Mouse (Mus musculus): ENCODE measurements at regions not wholly inside any gene's neighbourhood (a gene's known extent, or its start where the extent isn't known, plus 50 kb on each side); places are given as distances from the start of the nearest gene placed in this dataset.

DNA sequence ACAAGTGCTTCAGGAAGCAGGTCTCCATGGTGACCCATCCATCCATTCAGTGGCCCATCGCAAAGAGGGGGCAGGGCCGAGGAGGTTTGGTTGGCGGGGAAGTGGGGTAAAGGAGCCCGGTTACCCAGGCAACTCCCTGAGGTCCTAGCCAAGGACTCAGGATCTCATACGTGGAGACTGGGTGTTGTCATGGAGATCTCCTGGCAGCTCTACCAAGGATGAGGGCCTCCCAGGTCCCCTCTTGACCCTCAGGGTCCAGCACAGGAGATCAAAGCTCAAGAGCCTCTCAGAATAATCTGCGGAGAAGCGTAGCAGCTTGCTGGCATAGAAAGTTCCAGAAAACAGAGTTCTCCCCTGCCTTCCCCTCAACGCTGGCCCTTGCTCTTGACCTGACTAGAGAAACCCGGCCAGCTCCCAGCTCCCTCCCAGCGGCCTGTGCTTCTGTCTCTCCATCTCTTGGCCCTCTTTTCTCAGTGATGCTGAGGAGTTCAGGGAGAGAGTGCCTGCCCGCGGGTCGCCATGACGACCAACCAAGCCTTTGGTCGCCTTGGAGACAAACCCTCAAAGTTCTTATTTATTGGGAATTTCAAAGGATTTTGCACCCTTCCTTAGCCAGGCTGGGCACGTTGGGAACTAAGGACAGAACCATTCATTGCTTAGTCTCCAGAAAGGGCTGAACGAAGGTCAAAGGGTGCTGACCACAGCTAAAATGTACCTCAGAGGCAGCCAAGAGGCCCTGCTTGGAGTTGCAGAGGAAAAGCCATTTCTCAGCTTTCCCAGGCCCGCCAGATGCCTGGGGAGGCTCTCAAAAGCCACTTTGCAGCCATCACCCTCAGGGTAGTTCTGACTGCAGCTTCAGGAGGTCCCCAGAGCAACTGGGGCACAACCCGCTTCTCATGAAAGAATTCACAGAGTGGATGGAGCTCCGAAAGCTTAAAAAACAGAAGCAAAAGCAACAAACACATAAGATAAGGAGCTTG is 60.0 kb downstream of the Ubiad1 start:
- no peak for TF ChIP-seq CTCF (IDR thresholded peaks at IDR 0.05)
- intact Hi-C loops (cut with DNase I): no loop called here
- no peak overlapping the region for H3K27ac ChIP-seq
- no peak overlapping the region for H3K4me3 ChIP-seq
- DNase-seq: no peak

DNA sequence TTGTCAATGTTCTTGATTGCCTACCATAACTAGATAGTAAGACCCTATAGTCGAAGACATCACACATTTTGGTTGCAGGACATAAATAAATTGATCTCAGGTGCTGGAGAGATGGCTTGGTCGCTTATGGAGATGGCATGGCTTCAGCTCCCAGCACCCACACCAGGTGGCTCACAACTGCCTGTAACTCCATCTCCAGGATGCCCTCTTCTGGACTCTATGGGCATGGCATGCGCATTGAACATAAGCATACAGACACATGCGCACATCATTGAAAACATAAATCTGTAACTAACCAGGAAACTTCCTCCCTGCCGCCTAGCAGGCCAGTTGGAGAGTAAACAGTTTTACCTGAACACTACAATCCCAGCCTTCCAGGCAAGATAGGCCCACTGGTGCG is 64.0 kb downstream of the Ubiad1 start:
- H3K27ac ChIP-seq: no peak overlapping the region
- DNase-seq: no peak
- no peak overlapping the region for H3K4me3 ChIP-seq
- no peak; the same call in 1 of the 2 replicates for TF ChIP-seq CTCF (IDR thresholded peaks at IDR 0.05)
- intact Hi-C loops (cut with DNase I): no loop called here

DNA sequence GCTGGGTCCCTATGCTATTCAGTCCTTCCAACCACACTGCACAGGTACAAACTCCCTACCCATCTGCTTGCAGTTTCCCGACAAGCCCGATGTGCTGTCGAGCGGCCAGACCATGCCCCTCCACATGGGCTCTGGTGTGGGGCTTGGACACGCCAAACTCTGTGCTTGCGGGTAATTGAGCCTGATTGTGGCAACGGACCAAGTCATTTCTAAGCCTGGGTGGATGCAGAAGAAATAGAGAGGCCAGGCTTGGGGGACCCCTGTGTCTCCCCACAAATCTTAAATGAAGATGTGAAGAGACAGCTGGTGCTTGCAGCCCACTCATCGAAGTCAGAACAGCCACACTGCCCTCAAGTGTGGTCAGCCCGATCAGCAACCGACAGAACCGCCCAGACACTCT is 66.1 kb downstream of the Ubiad1 start:
- DNase-seq: no peak
- TF ChIP-seq CTCF (IDR thresholded peaks at IDR 0.05): no peak
- intact Hi-C loops (cut with DNase I): no loop called here
- H3K4me3 ChIP-seq: no peak overlapping the region
- H3K27ac ChIP-seq: no peak overlapping the region

DNA sequence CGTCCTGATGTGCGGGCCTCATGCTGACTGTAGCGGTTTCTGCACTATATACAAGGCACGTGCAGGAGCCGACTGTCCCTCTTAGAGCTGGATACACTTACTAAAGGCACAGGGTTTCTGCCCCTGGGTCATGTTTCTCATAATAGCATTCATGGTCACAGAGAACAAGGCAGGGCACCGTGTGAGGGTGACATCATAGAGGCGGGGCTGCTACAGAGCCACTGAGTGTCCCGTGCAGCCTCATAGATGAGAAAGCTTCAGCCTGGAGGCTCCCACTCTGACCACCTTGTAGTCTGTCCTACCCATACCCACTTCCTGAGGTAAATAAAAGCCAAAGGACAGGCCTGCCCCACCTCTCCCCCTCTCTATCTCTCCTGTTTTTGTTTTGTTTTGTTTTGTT is 67.2 kb downstream of the Ubiad1 start:
- peak; percentile 42 for DNase-seq
- no peak for TF ChIP-seq CTCF (IDR thresholded peaks at IDR 0.05)
- Histone ChIP-seq H3K27ac (no peak overlapping the region), H3K4me3 (no peak overlapping the region)
- intact Hi-C loops (cut with DNase I): no loop called here

DNA sequence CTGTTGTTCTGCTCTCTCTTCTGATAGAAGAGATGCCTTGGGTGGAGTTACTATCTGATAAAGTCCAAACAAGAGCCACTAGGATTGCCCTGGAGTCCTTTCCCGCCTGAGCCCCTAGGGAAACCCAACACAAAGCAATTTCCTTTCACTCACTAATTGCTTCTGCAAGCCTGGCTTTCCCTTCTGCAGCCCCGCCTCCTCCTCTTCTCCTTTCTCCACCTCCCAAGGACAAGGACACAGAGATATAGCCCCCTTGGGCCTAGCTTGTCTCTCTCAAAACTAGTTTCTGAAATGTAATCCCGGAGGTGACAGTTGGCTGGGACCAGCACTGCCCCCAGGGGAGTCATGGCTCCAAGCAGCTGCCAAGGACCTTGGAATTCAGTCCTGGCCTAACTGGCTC is 68.1 kb downstream of the Ubiad1 start:
- DNase-seq: no peak
- peak; percentile 7; the same call in 1 of the 2 replicates for TF ChIP-seq CTCF (IDR thresholded peaks at IDR 0.05)
- Histone ChIP-seq H3K27ac (no peak overlapping the region), H3K4me3 (no peak overlapping the region)
- intact Hi-C loops (cut with DNase I): no loop called here

DNA sequence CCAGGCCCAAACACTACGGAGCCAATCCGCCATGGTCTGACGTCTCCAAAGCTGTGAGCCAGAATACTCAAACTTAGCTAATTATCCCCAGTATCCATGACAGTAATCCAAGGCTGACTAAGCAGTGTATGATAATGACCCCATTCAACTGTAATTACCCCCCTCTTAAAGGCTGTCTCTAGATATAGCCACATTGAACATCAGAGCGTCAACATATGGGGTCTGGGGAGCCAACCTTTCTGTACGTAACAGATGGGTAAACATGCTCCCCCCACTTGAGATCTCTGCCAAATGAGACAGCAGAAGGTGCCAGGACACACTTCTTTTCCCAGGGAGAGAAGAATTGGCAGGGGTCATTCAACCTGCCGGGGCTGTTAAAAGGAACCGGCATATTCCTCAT is 73.1 kb downstream of the Ubiad1 start:
- DNase-seq: no peak
- no peak for TF ChIP-seq CTCF (IDR thresholded peaks at IDR 0.05)
- Histone ChIP-seq H3K4me3 (no peak overlapping the region), H3K27ac (no peak overlapping the region)
- intact Hi-C loops (cut with DNase I): no loop called here

DNA sequence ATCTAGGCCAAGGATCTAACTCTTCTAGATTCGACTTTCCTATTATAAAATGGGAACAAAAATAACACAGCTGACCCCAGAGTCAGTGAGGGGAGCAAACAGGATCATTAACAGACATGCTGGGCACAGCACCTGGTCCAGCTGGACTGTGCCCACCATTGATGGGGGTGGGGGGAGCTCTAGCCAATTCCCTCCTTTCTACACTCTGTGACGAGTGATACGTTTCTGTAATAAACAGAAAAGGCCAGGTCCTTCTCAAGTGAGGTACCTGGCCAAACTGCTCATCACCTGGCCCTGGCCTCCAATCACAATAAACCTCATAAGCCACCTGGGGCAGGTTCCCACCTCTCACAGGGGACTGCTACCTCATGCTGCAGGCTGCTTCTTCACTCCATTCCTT is 76.9 kb downstream of the Ubiad1 start:
- Histone ChIP-seq H3K4me3 (no peak overlapping the region), H3K27ac (no peak overlapping the region)
- no peak for TF ChIP-seq CTCF (IDR thresholded peaks at IDR 0.05)
- intact Hi-C loops (cut with DNase I): no loop called here
- no peak for DNase-seq

DNA sequence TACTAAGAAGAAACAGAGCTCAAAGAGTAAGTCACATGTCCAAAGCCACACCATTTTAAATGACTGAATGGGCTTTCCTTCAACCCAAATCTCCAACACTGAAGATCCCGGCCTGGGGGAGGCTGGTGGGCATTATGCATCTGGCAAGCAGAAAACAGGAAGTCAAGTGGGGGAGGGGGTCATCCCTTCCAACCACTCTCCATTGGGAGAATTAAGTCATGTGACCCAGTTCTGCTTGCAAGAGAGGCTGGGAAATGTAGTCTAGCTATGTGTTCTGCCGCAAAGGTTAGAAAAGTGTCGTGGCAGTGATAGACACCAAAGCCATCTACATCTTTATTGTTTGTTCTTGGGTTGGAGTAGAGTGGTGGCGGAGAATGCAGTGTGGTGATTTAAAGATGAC is 78.0 kb upstream of the Disp3 start:
- TF ChIP-seq CTCF (IDR thresholded peaks at IDR 0.05): no peak
- intact Hi-C loops (cut with DNase I): no loop called here
- no peak for DNase-seq
- H3K27ac ChIP-seq: no peak overlapping the region
- no peak overlapping the region for H3K4me3 ChIP-seq

DNA sequence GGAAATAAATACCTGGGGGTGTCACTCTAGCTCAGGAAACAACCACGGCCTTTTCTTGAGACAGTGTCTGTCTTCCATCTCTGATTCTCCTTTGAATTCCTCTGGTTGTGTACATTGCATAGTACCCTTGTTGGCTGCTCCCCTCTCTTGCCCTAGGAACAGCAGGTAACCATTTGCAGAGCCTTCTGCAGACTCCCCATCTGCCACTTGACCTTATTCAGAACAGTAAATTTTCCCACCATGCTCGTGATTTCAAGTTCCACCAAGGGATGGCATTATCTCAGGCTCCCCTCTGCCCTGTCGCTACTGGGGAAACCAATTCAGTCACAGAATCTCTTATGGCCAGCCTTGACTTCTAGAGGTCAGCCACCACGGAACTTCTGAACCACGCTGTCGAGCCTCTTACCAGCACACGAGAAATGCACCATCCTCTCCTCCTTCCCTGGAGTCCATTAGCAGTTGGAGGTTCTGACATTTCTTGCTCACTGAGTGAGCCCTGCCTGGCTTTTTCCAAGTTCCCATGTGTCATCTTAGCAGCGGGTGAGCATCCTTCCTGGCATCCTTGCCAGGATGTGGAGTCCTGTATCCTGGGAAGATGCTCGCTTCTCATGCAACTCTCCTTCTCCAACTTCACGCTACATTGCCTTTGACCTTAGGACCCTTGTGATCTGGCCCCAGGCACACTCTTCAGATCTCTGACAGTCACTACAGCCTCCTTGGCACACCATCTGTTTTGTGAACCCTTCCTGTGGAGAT is 75.8 kb upstream of the Disp3 start:
- H3K27ac ChIP-seq: no peak overlapping the region
- no peak for DNase-seq
- H3K4me3 ChIP-seq: no peak overlapping the region
- intact Hi-C loops (cut with DNase I): no loop called here
- no peak for TF ChIP-seq CTCF (IDR thresholded peaks at IDR 0.05)

DNA sequence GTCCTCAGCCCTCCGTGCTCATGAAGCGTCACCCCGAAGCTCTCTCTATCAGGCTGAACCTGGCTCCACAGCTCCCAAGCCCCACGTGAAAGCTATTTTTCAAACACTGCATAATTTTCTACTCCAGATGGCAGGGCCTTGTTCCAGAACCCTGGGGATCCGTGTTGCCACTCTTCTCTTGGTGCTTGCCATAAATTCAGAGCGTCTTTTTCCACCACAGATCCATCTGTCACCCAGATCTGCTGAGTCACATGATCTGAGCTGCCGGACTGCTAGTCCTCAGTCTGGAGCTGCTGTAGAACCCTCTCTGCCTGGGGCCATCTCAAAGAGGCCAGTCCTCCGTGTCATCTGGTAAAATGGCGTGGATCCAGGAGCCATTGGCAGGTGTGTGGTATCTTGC is 73.2 kb upstream of the Disp3 start:
- Histone ChIP-seq H3K27ac (no peak overlapping the region), H3K4me3 (no peak overlapping the region)
- intact Hi-C loops (cut with DNase I): no loop called here
- no peak for TF ChIP-seq CTCF (IDR thresholded peaks at IDR 0.05)
- DNase-seq: no peak

DNA sequence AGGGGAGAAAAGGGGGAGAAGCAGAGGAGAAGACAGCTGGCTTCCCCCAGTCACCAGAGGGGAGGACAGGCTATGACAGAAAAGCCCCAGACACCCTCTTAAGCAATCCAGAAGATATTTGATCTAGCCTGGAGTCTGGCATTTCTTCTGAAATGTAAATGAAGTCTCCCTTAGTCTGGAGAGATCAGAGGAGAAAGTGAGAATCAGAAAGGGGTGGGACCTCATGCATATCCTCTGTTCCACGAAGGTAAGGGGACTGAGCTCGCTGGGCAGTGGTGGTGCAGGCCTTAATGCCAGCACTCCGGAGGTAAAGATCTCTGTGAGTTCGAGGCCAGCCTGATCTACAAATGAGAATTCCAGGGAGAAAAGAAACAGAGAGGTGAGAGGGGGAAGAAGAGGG is 70.6 kb upstream of the Disp3 start:
- intact Hi-C loops (cut with DNase I): no loop called here
- no peak for DNase-seq
- no peak overlapping the region for H3K4me3 ChIP-seq
- H3K27ac ChIP-seq: no peak overlapping the region
- no peak for TF ChIP-seq CTCF (IDR thresholded peaks at IDR 0.05)

DNA sequence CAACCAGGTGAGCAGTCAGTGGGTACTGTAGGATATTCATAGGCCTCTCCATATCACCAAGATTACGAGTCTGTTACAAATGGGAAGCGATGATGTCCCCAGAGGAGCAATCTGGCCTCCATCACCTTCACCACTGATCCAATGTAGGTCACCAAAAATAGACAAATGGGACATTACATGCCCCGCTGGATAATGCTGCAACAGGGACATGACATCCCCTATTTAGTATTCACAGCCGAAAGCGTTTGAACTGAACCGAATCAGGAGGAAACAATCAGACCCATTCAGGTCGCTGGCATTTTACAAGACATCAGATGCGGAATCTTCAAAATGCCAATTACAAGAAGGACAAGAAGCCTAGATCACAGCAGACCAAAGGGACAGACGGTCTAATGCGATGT is 69.5 kb upstream of the Disp3 start:
- DNase-seq: no peak
- no peak for TF ChIP-seq CTCF (IDR thresholded peaks at IDR 0.05)
- H3K27ac ChIP-seq: no peak overlapping the region
- H3K4me3 ChIP-seq: no peak overlapping the region
- intact Hi-C loops (cut with DNase I): no loop called here

DNA sequence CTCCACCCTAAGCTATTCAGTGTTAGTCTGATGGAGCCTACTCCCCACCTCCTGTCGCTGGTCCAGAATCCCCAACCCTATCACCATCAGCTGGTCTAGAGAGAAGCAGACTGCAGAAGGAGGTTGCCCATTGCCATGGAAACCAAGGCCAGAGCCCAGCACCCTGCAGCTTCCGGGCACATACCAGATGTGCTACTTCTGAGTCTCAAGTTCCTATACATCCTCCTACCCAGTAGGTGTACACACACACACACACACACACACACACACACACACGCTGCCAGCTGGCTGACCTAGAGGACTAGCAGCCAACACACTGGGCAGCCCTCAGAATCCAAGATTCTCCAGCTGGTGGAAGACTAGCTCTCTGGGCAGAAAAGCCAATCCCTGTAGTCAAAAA is 68.9 kb upstream of the Disp3 start:
- no peak overlapping the region for H3K4me3 ChIP-seq
- no peak for TF ChIP-seq CTCF (IDR thresholded peaks at IDR 0.05)
- no peak for DNase-seq
- H3K27ac ChIP-seq: no peak overlapping the region
- intact Hi-C loops (cut with DNase I): no loop called here
